In genomic region chr2:146414484-146415291, GRCm38 (mm10) we compare ENCODE assay signal across 8 mouse cellular contexts.
DNase-seq lines count a peak whose midpoint lies in the region; ATAC-seq lines count a peak whose summit lies in the region.

No protein-coding gene starts in this region.

- no peaks in the 10 kb centered on the region for H3K36me3 ChIP-seq in embryonic facial prominence, embryonic 13.5 days
- H3K36me3 ChIP-seq in lung, embryonic 15.5 days, result no peaks in the 10 kb centered on the region

- no peak overlapping the region for H3K9ac ChIP-seq in embryonic facial prominence, embryonic 13.5 days
- no peak overlapping the region for H3K9ac ChIP-seq in lung, embryonic 15.5 days

- H3K9me3 ChIP-seq in embryonic facial prominence, embryonic 13.5 days, result no peaks in the 10 kb centered on the region
- no peaks in the 10 kb centered on the region for H3K9me3 ChIP-seq in lung, embryonic 15.5 days

- intact Hi-C loops in heart, postnatal 25 days (cut with DNase I), result loop anchor here (1.0 to 10.0 kb wide), 2 partner anchors 200 to 457 kb away; no protein-coding TSS in a partner anchor

- no peak overlapping the region for H3K4me3 ChIP-seq in embryonic facial prominence, embryonic 13.5 days
- no peak overlapping the region for H3K4me3 ChIP-seq in lung, embryonic 15.5 days

- peaks cover 4% of the 10 kb centered on the region for H3K4me1 ChIP-seq in embryonic facial prominence, embryonic 13.5 days
- peaks cover 12% of the 10 kb centered on the region for H3K4me1 ChIP-seq in lung, embryonic 15.5 days

- no peak for ATAC-seq in embryonic facial prominence, embryonic 13.5 days (ENCODE audit: insufficient number of reproducible peaks, insufficient read depth, low FRiP score, low TSS enrichment, low read depth)
- peak; percentile 80; the same call in 1 of the 2 replicates for ATAC-seq in lung, embryonic 15.5 days (ENCODE audit: borderline replicate concordance, extremely low read depth, low FRiP score, low TSS enrichment)

- DNase-seq in CD4-positive helper T cell, adult 2 months (ENCODE audit: low read depth, low spot score), result peak; percentile 52
- peak; percentile 11 to 36 for DNase-seq in adrenal gland, postnatal 4 days (ENCODE audit: low spot score in 2 of 2)
- peak; percentile 7 for DNase-seq in heart, postnatal 25 days (ENCODE audit: low spot score)
- peak; percentile 21 for DNase-seq in large intestine, adult 2 months (ENCODE audit: low read depth, low spot score)
- peak; percentile 66 for DNase-seq in ovary, postnatal 36 days (ENCODE audit: low spot score)
- DNase-seq in thymus, postnatal 14 days, result peak; percentile 62

- WGBS in embryonic facial prominence, embryonic 13.5 days, result 35% methylated on average over 8 of the region's 8 CpGs
- WGBS in large intestine, adult 2 months, result 53% methylated on average over 8 of the region's 8 CpGs
- 33% methylated on average over 8 of the region's 8 CpGs for WGBS in lung, embryonic 15.5 days

- H3K4me2 ChIP-seq in embryonic facial prominence, embryonic 13.5 days, result no peak overlapping the region
- no peak overlapping the region for H3K4me2 ChIP-seq in lung, embryonic 15.5 days

- peak overlapping the region; percentile 39; the same call in 1 of the 2 replicates for H3K27ac ChIP-seq in embryonic facial prominence, embryonic 13.5 days
- no peak overlapping the region for H3K27ac ChIP-seq in lung, embryonic 15.5 days

- H3K27me3 ChIP-seq in embryonic facial prominence, embryonic 13.5 days, result no peaks in the 10 kb centered on the region
- no peaks in the 10 kb centered on the region for H3K27me3 ChIP-seq in lung, embryonic 15.5 days

Comparison
In these comparisons a context has a peak if more than half of its experiments do, and no peak if none do; other contexts are left out.
1. DNase-seq: peak in every context shown above with its lines; median percentile 66 in ovary, postnatal 36 days; 62 in thymus, postnatal 14 days; 52 in CD4-positive helper T cell, adult 2 months; 24 in adrenal gland, postnatal 4 days; 21 in large intestine, adult 2 months; 7 in heart, postnatal 25 days.